Mouse (Mus musculus) G1E-ER4 (cell line): ENCODE results near the gene Prr5. TPM values are rescaled to one million over a fixed set of nuclear protein-coding genes. Genes with fewer than 3 reads are reported as not detected.

Source experiments
- GATA1 ChIP-seq: IDR thresholded peaks from one replicate; pipeline ENCODE4 v1.8.0; 2012; ENCODE audit warnings: low read length, inconsistent platforms
- polyA plus RNA-seq: library from polyadenylated mRNA; stranded (reverse); fragments of >175 nt; gene quantifications from 2 replicates; pipeline ENCODE4 v1.2.3, GENCODE M21; 2012

The Prr5 gene
- polyA plus RNA-seq: not detected in 2 replicates

DNA sequence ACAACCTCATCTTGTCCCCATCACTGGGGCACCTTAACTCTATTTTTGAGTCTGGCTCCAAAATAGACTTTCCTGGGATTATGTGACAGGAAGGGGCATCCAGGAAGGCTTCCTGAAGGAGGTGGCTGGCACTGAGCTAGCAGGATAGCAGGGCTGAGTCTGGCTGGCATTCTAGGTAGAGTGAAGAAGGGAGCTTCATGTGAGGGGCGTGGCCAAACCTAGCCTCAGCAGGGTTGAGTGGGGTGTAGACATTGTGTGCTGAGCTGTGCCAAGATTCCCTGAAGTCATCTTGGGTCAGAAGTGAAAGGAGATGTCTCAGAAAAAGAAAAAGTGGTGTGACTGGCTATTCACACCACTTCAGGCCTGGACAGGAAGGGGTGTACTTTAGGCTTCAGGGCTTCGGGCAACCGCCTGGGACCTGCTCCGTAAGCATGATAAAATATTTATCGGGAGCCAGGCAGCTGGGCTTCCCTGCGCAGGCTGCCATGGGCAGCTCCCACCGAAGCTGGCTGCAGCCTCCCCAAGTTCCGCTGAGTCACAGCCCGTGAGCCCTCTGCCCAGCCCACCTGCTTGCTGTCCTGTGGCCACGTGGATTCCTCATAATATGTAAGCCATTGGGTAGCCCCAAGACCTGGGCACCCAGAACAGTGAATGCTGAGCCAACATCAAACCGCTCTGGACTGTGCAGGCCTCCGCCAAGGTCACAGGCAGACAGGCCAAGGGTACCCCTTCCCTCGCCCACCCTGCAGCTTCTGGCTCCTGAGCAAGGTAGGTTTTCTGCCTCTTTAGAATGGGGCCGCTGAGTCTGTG lies at the start of gene Prr5:
Gene Prr5 (plus strand): TSS at position 683 of the 810 bp plus-strand sequence.
- TF ChIP-seq GATA1: no peak

- no peak for TF ChIP-seq GATA1
These were observed 49.4 kb upstream of the Prr5 start for GRCm38 (mm10) chr15:84620028-84620427.

- no peak for TF ChIP-seq GATA1
These were observed 47.5 kb upstream of the Prr5 start for GRCm38 (mm10) chr15:84621722-84622428.

GRCm38 (mm10) chr15:84624870-84625269 lies 44.5 kb upstream of the Prr5 start:
- TF ChIP-seq GATA1: no peak

DNA sequence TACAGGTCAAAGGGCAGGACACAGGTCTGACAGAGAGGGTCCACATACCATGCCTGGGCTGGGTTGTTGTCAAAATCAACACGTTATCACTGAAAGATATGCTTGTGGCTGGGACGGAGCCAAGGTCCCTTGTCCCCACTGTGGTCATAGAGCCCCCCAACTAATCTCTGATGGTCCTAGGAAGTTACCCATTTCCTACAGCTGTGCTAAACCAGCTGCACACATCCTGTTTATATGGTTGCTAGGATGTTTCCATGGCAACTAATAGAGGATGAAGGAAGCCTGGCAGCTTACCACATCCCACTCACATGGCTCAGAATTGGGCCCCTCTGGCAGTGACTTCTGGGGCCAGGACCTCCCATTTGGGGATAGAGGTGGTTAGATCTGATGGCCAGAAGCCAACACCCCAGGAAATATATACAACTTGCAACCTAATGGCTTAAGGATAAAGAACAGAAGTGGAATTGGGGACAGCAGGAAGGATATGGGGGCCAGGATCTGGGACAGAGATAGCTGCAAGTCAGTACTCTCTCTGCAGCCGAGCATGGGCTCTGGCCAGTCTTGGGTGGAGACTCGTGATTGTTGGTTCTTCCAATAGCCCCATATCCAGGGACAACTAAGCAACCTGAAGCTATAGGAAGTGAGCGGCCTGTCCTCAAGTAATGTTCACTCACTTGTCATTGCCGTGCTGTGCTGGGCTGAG lies 43.6 kb upstream of the Prr5 start:
- TF ChIP-seq GATA1: no peak

DNA sequence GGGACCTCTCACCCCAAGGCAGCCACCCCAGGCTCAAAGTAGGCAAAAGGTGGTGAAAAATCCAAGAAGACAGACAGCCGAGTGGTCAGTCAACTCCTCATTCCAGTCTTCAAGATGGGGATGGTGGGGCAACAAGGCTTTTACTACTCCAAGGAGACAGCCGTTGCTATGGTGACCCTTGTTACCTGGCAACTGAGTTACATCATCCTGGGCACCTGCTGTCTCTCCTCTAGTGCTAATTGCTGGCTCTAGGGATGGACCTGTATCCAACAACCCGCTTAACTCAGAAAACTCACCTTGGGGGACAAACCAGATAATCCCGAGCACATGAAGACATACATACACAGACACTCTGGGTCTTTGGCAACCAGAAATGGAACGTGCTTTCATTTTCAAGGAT lies 42.1 kb upstream of the Prr5 start:
- TF ChIP-seq GATA1: no peak

DNA sequence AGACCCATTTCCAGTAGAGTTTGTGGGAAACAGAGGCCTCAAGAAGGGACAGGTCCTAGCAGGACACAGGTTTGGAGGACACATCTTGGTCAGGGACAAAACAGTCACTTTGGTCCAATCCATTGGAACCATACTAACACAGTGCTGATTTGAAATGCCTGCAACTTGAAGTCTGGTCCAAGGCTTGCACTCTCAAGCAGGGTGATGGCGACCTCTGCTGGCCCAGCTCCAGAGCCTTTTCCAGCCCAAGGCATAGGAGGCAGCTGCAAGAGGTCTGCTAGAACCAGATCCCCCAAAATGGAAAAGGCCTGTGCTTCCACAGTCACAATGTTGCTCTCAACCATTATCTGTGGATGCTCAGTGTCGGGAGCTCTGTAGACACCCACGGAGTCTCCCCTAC lies 39.7 kb upstream of the Prr5 start:
- TF ChIP-seq GATA1: no peak

- no peak for TF ChIP-seq GATA1
These were observed 37.9 kb upstream of the Prr5 start for GRCm38 (mm10) chr15:84631560-84631959.

GRCm38 (mm10) chr15:84634361-84634760 lies 35.1 kb upstream of the Prr5 start:
- TF ChIP-seq GATA1: no peak

GRCm38 (mm10) chr15:84638405-84638804 lies 31.0 kb upstream of the Prr5 start:
- no peak for TF ChIP-seq GATA1

DNA sequence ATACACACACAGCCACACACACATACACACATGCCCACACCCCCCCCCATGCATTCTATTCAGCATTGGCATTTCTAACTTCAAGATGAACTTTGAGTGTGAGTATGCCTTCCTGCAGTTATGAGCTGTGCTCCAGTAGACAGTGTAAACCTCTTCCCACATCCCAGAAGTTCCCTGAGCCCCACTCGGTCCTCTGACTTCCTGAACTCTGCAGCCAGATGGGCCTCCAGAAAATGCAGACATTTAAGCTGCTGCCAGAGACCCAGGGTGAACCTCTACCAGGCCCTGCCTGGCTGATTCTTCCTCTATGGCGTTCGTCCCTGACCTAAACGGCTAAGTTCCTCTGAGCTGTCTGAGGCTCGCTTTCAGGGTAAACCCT lies 30.4 kb upstream of the Prr5 start:
- no peak for TF ChIP-seq GATA1

GRCm38 (mm10) chr15:84639451-84640136 lies 29.8 kb upstream of the Prr5 start:
- no peak for TF ChIP-seq GATA1

GRCm38 (mm10) chr15:84640722-84641121 lies 28.7 kb upstream of the Prr5 start:
- no peak for TF ChIP-seq GATA1

DNA sequence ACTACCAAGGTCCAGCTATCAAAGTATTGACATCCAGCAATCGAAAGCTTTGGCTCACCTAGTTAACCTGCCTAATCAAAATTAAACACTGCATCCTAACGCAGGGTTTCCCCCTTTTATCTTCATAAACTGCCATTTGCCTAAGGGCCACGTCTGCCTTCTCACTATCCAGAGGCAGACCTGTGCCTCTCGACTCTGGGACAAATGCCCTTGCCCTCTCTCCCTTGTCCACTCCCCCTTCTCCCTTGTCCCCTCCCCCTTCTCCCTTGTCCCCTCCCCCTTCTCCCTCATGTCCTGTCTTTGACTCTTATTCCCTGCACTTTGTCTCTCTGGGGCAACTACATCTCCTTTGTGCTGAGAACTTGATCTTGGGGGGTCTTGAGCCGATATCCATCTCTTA lies 28.3 kb upstream of the Prr5 start:
- TF ChIP-seq GATA1: no peak

DNA sequence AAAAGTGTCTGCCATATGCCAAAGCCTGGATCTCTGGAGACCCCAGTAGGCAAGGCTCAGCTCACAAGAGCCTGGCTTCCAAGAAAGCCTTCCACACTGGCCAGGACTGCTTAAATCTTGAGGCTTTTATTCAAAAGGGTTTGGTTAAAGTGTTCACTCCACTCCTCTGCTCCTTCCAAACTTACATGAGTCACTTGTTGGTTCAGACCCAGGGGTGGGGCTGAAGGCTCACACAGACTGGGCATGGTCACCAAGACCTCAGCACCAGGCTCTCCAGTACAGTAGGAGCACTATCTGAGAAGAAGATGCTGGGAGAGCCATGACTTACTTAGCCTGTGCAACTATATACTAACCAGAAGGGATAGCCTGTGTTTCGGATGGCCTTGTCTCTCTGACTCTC lies 27.5 kb upstream of the Prr5 start:
- TF ChIP-seq GATA1: no peak

DNA sequence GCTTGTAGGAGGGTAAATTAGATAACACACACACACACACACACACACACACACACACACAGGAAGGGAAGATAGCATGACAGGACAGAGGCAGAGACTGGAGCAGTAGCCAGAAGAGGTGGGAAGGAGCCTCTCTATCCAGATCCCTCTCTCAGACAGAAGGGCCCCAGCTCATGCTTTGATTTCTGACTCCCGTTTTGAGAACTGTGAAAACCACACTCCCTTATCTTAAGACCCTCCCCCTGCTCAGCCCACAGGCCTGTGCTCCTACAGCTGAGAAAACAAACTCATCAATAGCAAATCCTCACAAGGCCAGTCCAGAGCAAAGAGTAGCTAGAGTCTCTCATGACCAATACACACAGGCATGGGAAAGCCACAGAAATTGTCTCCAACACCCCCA lies 26.2 kb upstream of the Prr5 start:
- no peak for TF ChIP-seq GATA1

GRCm38 (mm10) chr15:84651481-84651880 lies 17.9 kb upstream of the Prr5 start:
- no peak for TF ChIP-seq GATA1
